Mouse (Mus musculus) c-Kit-negative CD71-positive TER-119-positive erythroid progenitor cells, embryonic 14.5 days (primary cell): ENCODE results near the gene Armc10.
"Not testable (repeated sequence)": the region's sequence is repeated elsewhere in the genome, so short reads cannot be mapped to it uniquely, and the experiment has no call there.

ENCODE experiments used
- DNase-seq: peaks from one replicate; pipeline ENCODE4 v3.0.0-alpha.2; 2013; ENCODE audit warnings: low read depth, low spot score

Armc10 gene

DNA sequence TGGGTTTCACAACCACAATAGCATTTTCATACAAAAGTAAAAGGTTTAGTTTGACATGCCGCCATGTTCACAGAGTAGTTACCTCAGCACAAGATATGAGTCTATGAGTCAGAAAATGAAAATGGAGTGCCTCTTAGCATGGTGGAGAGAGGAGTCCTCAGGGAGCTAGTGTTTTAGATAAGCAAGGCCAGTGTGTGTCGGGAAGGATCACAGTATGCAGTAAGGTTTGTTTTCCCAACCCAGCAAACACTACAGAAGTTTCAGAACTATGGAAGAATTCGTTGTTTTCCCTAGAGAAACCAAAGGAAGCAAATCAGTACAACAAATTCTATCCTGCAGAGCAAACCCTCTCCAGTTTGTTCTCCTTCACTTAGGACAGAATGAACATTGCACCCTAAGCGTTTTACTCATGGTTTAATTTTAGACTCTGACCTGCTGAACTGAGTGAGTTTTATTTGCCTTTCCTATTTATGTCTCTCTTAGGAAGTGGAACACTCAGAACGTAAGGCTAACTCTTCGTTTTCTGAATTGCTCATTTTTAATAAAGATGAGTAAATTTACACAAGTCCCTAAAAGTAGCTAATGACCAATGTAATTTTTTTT is 57.4 kb downstream of the Armc10 start:
- DNase-seq = no peak

DNA sequence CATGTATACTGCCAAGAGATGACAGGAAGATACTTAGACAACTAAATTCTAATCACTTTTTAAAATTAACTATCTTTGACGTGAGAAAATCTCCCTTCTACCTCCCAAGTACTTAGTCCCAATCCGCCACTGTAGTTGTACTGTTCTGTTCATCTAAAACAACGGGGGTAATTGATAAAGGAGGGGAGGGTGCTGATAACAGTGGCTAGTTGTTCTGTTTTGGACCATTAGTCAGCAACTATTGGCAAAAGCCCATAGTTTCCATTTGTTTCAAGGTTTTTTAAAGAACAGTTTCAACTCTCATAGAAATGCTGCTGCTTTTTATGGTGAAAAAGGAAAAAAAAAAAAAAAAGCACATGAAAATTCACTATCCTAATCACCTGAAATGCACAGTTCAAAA is 58.1 kb downstream of the Armc10 start:
- DNase-seq = no peak

DNA sequence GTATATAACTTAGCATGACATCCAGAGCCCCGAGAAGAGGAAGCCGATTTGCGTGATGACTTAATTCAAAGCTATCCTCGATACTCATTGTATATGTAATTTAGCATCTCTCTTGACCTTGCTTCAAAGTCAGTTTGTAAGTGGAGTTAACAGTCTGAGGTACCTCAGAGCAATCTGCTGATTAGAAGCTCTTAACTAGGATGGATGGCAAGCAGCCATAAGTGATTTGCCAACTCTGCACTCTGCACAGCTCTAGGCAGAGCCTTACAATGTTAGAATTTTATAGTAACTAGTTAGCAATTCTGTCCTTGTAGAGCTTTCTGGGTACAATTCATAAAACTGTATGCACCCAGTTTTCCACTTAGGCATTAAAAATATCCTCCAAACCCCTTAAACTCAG is 60.9 kb downstream of the Armc10 start:
- DNase-seq = no peak

DNA sequence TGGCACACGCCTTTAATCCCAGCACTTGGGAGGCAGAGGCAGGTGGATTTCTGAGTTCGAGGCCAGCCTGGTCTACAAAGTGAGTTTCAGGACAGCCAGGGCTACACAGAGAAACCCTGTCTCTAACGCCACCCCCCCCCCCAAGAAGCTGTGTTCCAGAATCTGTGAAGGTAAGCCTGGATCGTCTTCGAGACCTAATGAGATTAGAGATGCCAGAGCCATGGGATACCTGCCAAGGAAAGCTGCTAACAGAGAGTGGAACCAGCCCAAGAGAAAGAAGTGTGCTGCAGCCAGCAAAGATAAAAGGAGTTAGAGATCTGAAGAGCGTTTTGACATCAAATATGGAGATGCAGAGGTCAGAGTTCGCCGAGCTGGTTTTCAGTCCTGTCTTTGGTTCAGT is 62.4 kb downstream of the Armc10 start:
- DNase-seq = not testable (repeated sequence)
